Mouse (Mus musculus) small intestine, adult 2 months (tissue): ENCODE measurements at regions not wholly inside any gene's neighbourhood (a gene's known extent, or its start where the extent isn't known, plus 50 kb on each side); places are given as distances from the start of the nearest gene placed in this dataset.

Experiments used
- CTCF ChIP-seq: fragments of 200-500 bp; IDR thresholded peaks from 2 replicates; pipeline ENCODE4 v1.5.1; 2012; ENCODE audit warnings: low read depth, mild to moderate bottlenecking, control low read depth, inconsistent platforms, low read length, moderate library complexity, mixed read lengths; ENCODE audit not compliant: insufficient replicate concordance, insufficient read length; ENCODE audit errors: extremely low read depth
- POLR2A ChIP-seq: fragments of 200-500 bp; IDR thresholded peaks from 2 replicates; pipeline ENCODE4 v1.6.1; 2012; ENCODE audit warnings: low read depth, mild to moderate bottlenecking, control low read depth, inconsistent platforms, low read length, moderate library complexity

GRCm38 (mm10) chr10:9044746-9045370, 159.0 kb upstream of the Sash1 start:
- TF ChIP-seq POLR2A (no peak), CTCF (no peak)
